Mouse (Mus musculus) hindbrain, embryonic 12.5 days (tissue): ENCODE results near the gene Myo1a. TPM values are rescaled to one million over a fixed set of nuclear protein-coding genes. Genes with fewer than 3 reads are reported as not detected.
A peak's percentile ranks its signal among the peaks of the same experiment; 100 is the strongest.
"Not testable (repeated sequence)": the region's sequence is repeated elsewhere in the genome, so short reads cannot be mapped to it uniquely, and the experiment has no call there.

Experiments used
- ATAC-seq: fragments of 200-750 bp; cut with Nextera tagmentation; 2 replicates; pipeline ENCODE4 v1.8.0; 2017; ENCODE audit warnings: moderate TSS enrichment; ENCODE audit not compliant: low FRiP score
- H3K27ac ChIP-seq: fragments of 300-500 bp; sonication (generic); 2 replicates; pipeline ENCODE4 v1.5.1; 2016; ENCODE audit warnings: mild to moderate bottlenecking
- H3K27me3 ChIP-seq: fragments of 300-500 bp; sonication (generic); 2 replicates; pipeline ENCODE4 v1.6.1; 2016; ENCODE audit warnings: mild to moderate bottlenecking
- H3K36me3 ChIP-seq: fragments of 300-500 bp; sonication (generic); 2 replicates; pipeline ENCODE4 v1.6.1; 2016; ENCODE audit warnings: mild to moderate bottlenecking
- H3K4me1 ChIP-seq: fragments of 300-500 bp; sonication (generic); 2 replicates; pipeline ENCODE4 v1.6.1; 2016
- H3K4me2 ChIP-seq: fragments of 300-500 bp; sonication (generic); replicated peaks from 2 replicates; pipeline ENCODE4 v1.6.1; 2016; ENCODE audit warnings: mild to moderate bottlenecking
- H3K4me3 ChIP-seq: fragments of 300-500 bp; sonication (generic); 2 replicates; pipeline ENCODE4 v1.5.1; 2016; ENCODE audit warnings: mild to moderate bottlenecking
- H3K9ac ChIP-seq: fragments of 300-500 bp; sonication (generic); 2 replicates; pipeline ENCODE4 v1.6.1; 2016; ENCODE audit warnings: mild to moderate bottlenecking, moderate library complexity
- H3K9me3 ChIP-seq: fragments of 300-500 bp; sonication (generic); replicated peaks from 2 replicates; pipeline ENCODE4 v1.6.1; 2016; ENCODE audit warnings: mild to moderate bottlenecking
- WGBS: fragments of 180-500 bp; shearing (Covaris S2); methylation state at CpG from one replicate; pipeline ENCODE4 v1.1.7; 2016; 5-methylcytosine and 5-hydroxymethylcytosine counted together
- polyA plus RNA-seq: library from polyadenylated mRNA; unstranded; fragments of >200 nt; fragmentation: Nextera tagmentation; extraction: Ambion mirVana; gene quantifications from 2 replicates; pipeline ENCODE4 v1.2.1, GENCODE M21; 2016

The Myo1a gene
- polyA plus RNA-seq, 1 experiment from 2014 or later, result 0.67 TPM

DNA sequence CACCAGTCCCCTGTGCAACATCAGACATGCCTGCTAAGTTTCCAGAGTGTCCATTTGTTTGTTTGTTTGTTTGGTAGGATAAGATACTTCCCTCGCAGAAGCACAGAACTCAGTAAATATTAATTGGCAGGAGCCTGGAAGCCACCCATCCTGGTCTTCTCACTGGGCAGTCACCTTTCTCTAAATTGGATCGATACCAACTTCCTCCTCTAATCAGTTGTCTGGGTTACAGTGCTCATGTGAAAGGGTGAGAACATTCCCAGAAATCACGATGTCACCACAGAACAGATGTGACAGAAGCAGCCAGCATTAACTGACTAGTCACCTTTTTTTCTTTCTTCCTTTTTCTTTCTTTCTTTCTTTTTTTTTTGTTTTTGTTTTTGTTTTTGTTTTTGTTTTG lies 50.3 kb downstream of the Myo1a start:
- Histone ChIP-seq H3K4me2 (no peak overlapping the region), H3K9ac (no peak overlapping the region), H3K36me3 (no peaks in the 10 kb centered on the region), H3K4me1 (no peaks in the 10 kb centered on the region), H3K9me3 (no peaks in the 10 kb centered on the region), H3K27me3 (no peaks in the 10 kb centered on the region), H3K27ac (no peak overlapping the region), H3K4me3 (no peak overlapping the region)
- 83% methylated on average over 3 of the region's 3 CpGs for WGBS
- ATAC-seq, result no peak

DNA sequence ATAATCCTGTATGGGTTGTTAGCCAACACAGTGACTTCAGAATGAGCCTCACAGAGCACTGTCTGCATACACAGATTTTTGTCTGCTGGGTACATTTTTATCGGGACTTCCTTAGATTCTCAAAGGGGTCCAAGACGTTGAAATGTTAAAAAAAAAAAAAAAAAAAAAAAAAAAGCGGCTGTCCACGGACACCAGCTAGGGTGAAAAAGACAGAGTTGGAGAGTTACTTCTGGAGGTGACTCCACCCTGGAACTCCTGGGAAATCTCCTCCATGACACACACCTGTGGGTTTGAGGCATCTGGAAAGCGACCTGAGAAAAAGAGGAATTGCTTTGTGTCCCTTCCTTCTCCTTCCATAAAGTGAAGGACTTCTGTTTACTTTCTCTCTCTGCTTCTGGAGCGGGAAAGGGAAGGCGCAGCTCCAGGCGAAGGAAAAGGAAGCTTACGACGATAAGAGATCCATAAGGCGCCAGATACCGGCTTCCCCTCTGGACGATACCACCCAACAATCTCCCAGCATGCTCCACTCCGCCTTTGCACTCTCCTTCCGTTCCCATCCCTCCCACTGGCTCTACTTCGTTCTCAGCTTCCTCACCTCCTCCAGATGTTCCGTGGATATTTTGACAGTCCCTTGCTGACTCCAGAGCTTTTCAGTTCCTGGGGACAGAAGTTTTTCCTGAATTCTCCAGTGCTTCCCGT lies 50.9 kb downstream of the Myo1a start:
- 61% methylated on average over 18 of the region's 18 CpGs for WGBS

DNA sequence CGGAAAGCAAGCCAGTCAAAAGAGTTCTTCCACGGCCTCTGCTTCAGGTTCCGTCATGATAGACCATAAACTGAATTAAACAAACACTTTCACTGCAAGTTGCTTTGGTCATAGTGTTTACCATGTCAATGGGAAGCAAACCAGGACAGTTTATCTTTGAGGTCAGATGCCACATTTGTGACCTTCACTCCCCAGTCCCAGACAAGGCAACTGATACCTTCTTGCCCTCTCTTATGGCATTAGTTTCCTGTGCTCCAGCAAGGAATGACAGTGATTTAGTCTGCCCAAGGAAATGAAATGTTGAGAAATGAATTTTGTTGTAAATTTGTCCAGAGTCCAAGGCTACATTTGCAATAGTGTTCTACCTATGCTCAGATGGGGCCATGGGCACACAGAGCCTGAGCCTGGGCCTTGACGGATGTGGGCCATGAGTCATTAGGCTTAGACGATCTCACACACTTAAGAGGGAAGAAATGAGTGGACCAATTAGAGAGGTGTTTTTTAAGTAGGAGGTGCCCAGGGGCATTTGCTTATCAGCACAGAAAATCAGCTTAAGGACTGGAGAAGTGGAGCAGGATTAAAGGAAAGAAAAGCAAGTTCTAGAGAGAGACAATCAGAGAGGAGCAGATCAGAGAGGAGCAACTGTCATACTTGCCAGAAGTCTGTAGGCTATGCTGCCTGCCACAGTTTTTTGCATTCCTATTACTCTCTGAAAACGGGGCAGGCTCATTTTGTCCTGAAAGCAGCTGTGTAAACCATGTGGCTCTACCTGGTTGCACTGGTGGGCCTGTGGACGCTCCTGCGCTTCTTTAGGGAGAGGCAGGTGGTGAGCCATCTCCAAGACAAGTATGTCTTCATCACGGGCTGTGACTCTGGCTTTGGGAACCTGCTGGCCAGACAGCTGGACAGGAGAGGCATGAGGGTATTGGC lies 54.5 kb downstream of the Myo1a start, which contains the start of the genes Rdh1 and Rdh16f1:
Gene Rdh1 (plus strand): TSS at position 541 of the 930 bp plus-strand sequence.
Gene Rdh16f1 (plus strand): TSS at position 607 of the 930 bp plus-strand sequence.
- no peak within 1 kb of the TSS for H3K4me2 ChIP-seq
- H3K4me3 ChIP-seq, result no peak within 1 kb of the TSS
- no peak within 1 kb of the TSS for H3K27ac ChIP-seq
- H3K4me1 ChIP-seq, result no peaks in the 10 kb centered on the region
- 78% methylated on average over 9 of the region's 9 CpGs for WGBS
- ATAC-seq, result no peak
- H3K9ac ChIP-seq, result no peak within 1 kb of the TSS
- no peaks in the 10 kb centered on the region for H3K9me3 ChIP-seq
- no peaks in the 10 kb centered on the region for H3K27me3 ChIP-seq
- H3K36me3 ChIP-seq, result no peaks in the 10 kb centered on the region

More for the DNA sequence above, 50.9 kb downstream of the Myo1a start:
- no peaks in the 10 kb centered on the region for H3K36me3 ChIP-seq
- no peaks in the 10 kb centered on the region for H3K4me1 ChIP-seq
- H3K9me3 ChIP-seq, result no peaks in the 10 kb centered on the region
- H3K4me3 ChIP-seq, result no peak overlapping the region
- peak overlapping the region; percentile 19 for H3K4me2 ChIP-seq
- H3K27me3 ChIP-seq, result no peaks in the 10 kb centered on the region
- H3K27ac ChIP-seq, result no peak overlapping the region
- ATAC-seq, result no peak
- no peak overlapping the region for H3K9ac ChIP-seq

DNA sequence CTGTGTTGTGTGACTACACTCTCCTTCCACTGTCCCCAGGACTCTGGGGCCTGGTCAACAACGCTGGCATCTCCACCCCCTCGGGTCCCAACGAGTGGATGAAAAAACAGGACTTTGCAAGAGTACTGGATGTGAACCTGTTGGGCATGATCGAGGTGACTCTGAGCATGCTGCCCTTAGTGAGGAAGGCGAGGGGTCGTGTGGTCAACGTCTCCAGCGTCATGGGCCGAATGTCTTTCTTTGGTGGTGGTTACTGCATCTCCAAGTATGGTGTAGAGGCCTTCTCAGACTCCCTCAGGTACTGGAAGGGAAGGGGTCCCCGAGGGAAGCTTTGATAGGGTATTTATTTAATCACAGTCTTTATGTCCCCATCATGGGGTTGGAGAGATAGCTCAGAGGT lies 58.0 kb downstream of the Myo1a start:
- not testable (repeated sequence) for H3K9me3 ChIP-seq, H3K4me2 ChIP-seq, H3K4me1 ChIP-seq, H3K27ac ChIP-seq, H3K36me3 ChIP-seq, H3K9ac ChIP-seq, H3K4me3 ChIP-seq, H3K27me3 ChIP-seq, ATAC-seq
- WGBS, result 82% methylated on average over 10 of the region's 10 CpGs

DNA sequence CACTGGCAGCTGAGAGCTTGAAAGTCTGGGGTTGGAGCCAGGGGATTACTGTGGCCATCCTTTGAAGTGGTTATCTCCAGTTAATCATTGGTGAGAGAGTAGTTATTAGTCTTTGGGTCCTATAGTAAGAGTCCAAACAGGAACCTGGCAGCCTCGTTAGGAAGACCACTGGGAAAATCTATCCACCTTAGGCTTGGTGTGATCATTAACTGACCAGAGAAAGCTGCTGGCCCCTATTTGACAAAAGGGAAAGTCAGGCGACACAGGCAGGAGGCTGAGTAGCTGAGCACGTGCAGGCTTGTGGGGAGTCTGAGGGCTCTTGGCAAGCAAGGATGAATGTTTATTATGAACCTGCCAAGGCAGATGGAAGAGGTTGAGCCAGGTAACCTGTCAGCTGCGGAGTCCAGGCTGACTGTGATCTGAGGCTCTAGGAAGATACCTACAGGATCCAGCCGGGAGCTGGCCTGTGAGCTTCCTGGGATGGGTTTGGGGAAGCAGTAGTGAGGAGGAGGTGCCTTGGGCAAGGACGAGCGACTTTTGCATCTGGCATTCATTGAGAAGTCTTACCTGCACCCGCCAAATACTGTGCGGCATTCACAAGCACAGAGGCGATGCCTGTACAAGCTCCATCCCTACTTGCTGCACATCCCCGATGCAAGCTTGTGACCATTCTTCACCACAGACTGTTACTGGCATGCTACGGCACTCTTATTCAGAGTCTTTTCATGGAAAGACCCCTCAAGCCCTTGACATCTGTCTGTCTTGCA lies 59.1 kb downstream of the Myo1a start:
- WGBS, result 61% methylated on average over 12 of the region's 12 CpGs
- no peaks in the 10 kb centered on the region for H3K27me3 ChIP-seq
- no peak for ATAC-seq

DNA sequence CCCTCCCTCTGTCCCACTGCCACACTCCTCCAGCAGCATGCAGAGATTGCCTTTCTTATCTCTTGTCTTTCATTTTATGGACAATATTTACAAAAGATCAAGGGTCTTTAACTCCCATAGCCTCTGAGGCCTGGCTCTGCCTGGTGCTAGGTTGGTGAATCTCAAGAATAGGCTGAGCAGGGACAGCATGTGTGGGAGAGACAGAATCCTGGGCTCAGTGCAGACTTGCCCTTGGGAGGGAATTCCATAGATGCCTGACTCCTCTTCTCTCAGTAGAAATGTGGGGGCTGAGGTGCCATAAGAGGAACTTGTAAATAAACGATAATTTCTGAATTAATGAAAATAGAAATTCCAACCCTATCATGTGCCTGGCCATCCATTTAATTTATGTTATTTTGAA lies 61.6 kb downstream of the Myo1a start:
- H3K27me3 ChIP-seq, result no peaks in the 10 kb centered on the region

More for the DNA sequence above, 59.1 kb downstream of the Myo1a start:
- H3K27ac ChIP-seq, result no peak overlapping the region
- H3K4me1 ChIP-seq, result no peaks in the 10 kb centered on the region
- no peak overlapping the region for H3K4me3 ChIP-seq
- no peak overlapping the region for H3K4me2 ChIP-seq
- H3K9ac ChIP-seq, result no peak overlapping the region
- no peaks in the 10 kb centered on the region for H3K36me3 ChIP-seq
- H3K9me3 ChIP-seq, result no peaks in the 10 kb centered on the region

More for the DNA sequence above, 61.6 kb downstream of the Myo1a start:
- Histone ChIP-seq H3K4me1 (no peaks in the 10 kb centered on the region), H3K27ac (no peak overlapping the region), H3K9me3 (no peaks in the 10 kb centered on the region), H3K9ac (no peak overlapping the region), H3K36me3 (no peaks in the 10 kb centered on the region), H3K4me2 (no peak overlapping the region), H3K4me3 (no peak overlapping the region)
- WGBS, result 86% methylated on average over 1 of the region's 1 CpGs
- ATAC-seq, result no peak

Other genes with a start within 250 kb of the Myo1a start
- 2.2 and 4.8 TPM in 2 replicates for gene Stac3, start 203.5 kb upstream of the Myo1a start, polyA plus RNA-seq
- gene Ndufa4l2, start 190.2 kb upstream of the Myo1a start, polyA plus RNA-seq, result 7.7 and 8.4 TPM in 2 replicates
- 67.1 and 67.5 TPM in 2 replicates for gene Shmt2, start 182.7 kb upstream of the Myo1a start, polyA plus RNA-seq
- gene Nxph4, start 170.6 kb upstream of the Myo1a start, polyA plus RNA-seq, result 101 and 109 TPM in 2 replicates
- 111 and 115 TPM in 2 replicates for gene Lrp1, start 84.0 kb upstream of the Myo1a start, polyA plus RNA-seq
- gene Stat6, start 62.2 kb upstream of the Myo1a start, polyA plus RNA-seq, result 8.8 and 11.3 TPM in 2 replicates
- gene Nemp1, start 38.3 kb upstream of the Myo1a start, polyA plus RNA-seq, result 7.8 and 8.9 TPM in 2 replicates
- gene Nab2, start 36.6 kb upstream of the Myo1a start, polyA plus RNA-seq, result 6.8 and 8.9 TPM in 2 replicates
- not detected in 2 replicates for gene Tac2, start 19.3 kb downstream of the Myo1a start, polyA plus RNA-seq
- gene Zbtb39, start 34.4 kb downstream of the Myo1a start, polyA plus RNA-seq, result 5.2 and 5.3 TPM in 2 replicates
- gene Gpr182, start 46.6 kb downstream of the Myo1a start, polyA plus RNA-seq, result 0.61 and 0.70 TPM in 2 replicates
- gene Rdh1, start 54.6 kb downstream of the Myo1a start, polyA plus RNA-seq, result 0.05 TPM in 1 of 2 replicates, not detected in the other
- gene Rdh16f1, start 54.6 kb downstream of the Myo1a start, polyA plus RNA-seq, result not detected in 2 replicates
- gene Rdh9, start 71.2 kb downstream of the Myo1a start, polyA plus RNA-seq, result 0.08 TPM in 1 of 2 replicates, not detected in the other
- not detected in 2 replicates for gene Rdh16, start 96.0 kb downstream of the Myo1a start, polyA plus RNA-seq
- not detected in 2 replicates for gene Rdh19, start 144.8 kb downstream of the Myo1a start, polyA plus RNA-seq
- not detected in 2 replicates for gene Rdh16f2, start 161.3 kb downstream of the Myo1a start, polyA plus RNA-seq
- not detected in 2 replicates for gene Rdh7, start 183.6 kb downstream of the Myo1a start, polyA plus RNA-seq
- gene Sdr9c7, start 193.3 kb downstream of the Myo1a start, polyA plus RNA-seq, result not detected in 2 replicates